Comparison of ENCODE assay signal across 9 mouse cellular contexts in the genomic region with DNA sequence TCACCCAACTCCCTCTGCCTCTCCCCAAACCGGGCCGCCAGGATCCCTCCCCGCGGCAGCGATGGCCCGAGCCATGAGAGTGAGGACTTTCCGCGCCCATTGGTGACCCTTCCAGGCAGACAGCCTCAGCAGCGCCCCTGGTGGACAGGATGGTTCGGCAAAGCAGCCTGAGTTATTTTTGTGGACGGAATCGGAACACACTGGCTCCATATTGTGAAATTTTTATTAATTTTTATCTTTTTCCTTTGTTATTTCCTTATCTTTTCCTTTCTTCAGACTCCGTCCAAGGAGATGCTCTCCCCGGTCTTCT. TPM values are rescaled to one million over a fixed set of nuclear protein-coding genes. Genes with fewer than 3 reads are reported as not detected.
DNase-seq lines count a peak whose midpoint lies in the region; ATAC-seq and TF ChIP-seq lines count a peak whose summit lies in the region.
"Had no signal": no experiment of that assay in that cellular context is flagged by ENCODE, and none has a peak within 500 bp of the region (broad histone marks: within the 10 kb centered on the region; RNA-seq: fewer than 3 reads in every experiment).

No protein-coding gene starts in this region.

- WGBS in kidney, adult 2 months, result 67% methylated on average over 14 of the region's 14 CpGs
- 77% methylated on average over 14 of the region's 14 CpGs for WGBS in kidney, embryonic 14.5 days
- WGBS in cerebellum, adult 2 months, result 49% methylated on average over 14 of the region's 14 CpGs
- WGBS in small intestine, adult 2 months, result 74% methylated on average over 14 of the region's 14 CpGs

- no peak overlapping the region for H3K4me3 ChIP-seq in kidney, adult 2 months (ENCODE audit: insufficient read depth, low read depth, low read length)
- no peak overlapping the region for H3K4me3 ChIP-seq in kidney, embryonic 14.5 days (ENCODE audit: low read length)
- no peak overlapping the region for H3K4me3 ChIP-seq in cerebellum, adult 2 months (replicated peaks; ENCODE audit: insufficient read depth, low read depth, low read length)
- no peak overlapping the region for H3K4me3 ChIP-seq in small intestine, adult 2 months (ENCODE audit: low read depth, low read length)
- H3K4me3 ChIP-seq: erythroblast, embryonic 14.5 days; liver, embryonic 15.5 days had no signal

- no peaks in the 10 kb centered on the region for H3K9me3 ChIP-seq in kidney, embryonic 14.5 days (ENCODE audit: control insufficient read depth, low read length)
- H3K9me3 ChIP-seq: liver, embryonic 15.5 days had no signal

- DNase-seq in kidney, adult 2 months, result peak; percentile 55
- peak; percentile 26 to 40 for DNase-seq in urinary bladder, postnatal 36 days (ENCODE audit: low spot score in 2 of 2)
- no peak for DNase-seq in urinary bladder, adult 18-20 months (ENCODE audit: low spot score in 2 of 2)
- peak; percentile 61 to 77 for DNase-seq in cerebellum, adult 2 months
- DNase-seq in induced T-regulatory cell, adult 2 months (ENCODE audit: low read depth), result peak; percentile 61

- ATAC-seq in kidney, embryonic 14.5 days (ENCODE audit: low FRiP score, low TSS enrichment), result no peak

- no peak overlapping the region for H3K4me2 ChIP-seq in kidney, embryonic 14.5 days (replicated peaks; ENCODE audit: low read depth, low read length)
- H3K4me2 ChIP-seq: liver, embryonic 15.5 days had no signal

- peaks cover 25% of the 10 kb centered on the region for H3K36me3 ChIP-seq in kidney, adult 2 months (ENCODE audit: control insufficient read depth, insufficient read depth, low read length)
- H3K36me3 ChIP-seq in kidney, embryonic 14.5 days (ENCODE audit: control insufficient read depth, insufficient read depth, low read length), result peaks cover 88% of the 10 kb centered on the region
- peaks cover 70% of the 10 kb centered on the region for H3K36me3 ChIP-seq in small intestine, adult 2 months (ENCODE audit: control insufficient read depth, insufficient read depth, low read length)

- H3K9ac ChIP-seq in kidney, embryonic 14.5 days (ENCODE audit: low read depth, low read length), result no peak overlapping the region
- H3K9ac ChIP-seq: liver, embryonic 15.5 days had no signal

- no peaks in the 10 kb centered on the region for H3K4me1 ChIP-seq in kidney, adult 2 months (ENCODE audit: control insufficient read depth, insufficient read depth, low read length)
- H3K4me1 ChIP-seq in kidney, embryonic 14.5 days (ENCODE audit: control insufficient read depth, insufficient read depth, low read length), result no peaks in the 10 kb centered on the region
- peaks cover 34% of the 10 kb centered on the region for H3K4me1 ChIP-seq in cerebellum, adult 2 months (ENCODE audit: control insufficient read depth, insufficient read depth, low read length)
- no peaks in the 10 kb centered on the region for H3K4me1 ChIP-seq in small intestine, adult 2 months (ENCODE audit: control insufficient read depth, insufficient read depth, insufficient read length, low read length)
- H3K4me1 ChIP-seq: liver, embryonic 15.5 days had no signal

- no peak overlapping the region for H3K27ac ChIP-seq in kidney, adult 2 months (ENCODE audit: insufficient read depth, low read depth, low read length)
- no peak overlapping the region for H3K27ac ChIP-seq in kidney, embryonic 14.5 days (ENCODE audit: low read depth, low read length)
- peak overlapping the region; percentile 36; the same call in 1 of the 2 replicates for H3K27ac ChIP-seq in cerebellum, adult 2 months (ENCODE audit: insufficient read depth, low read length)
- H3K27ac ChIP-seq in small intestine, adult 2 months (ENCODE audit: insufficient read depth, low read depth, low read length), result no peak overlapping the region
- H3K27ac ChIP-seq: liver, embryonic 15.5 days had no signal

- no peaks in the 10 kb centered on the region for H3K27me3 ChIP-seq in kidney, adult 2 months (replicated peaks; ENCODE audit: control insufficient read depth, insufficient read depth, low read length)
- H3K27me3 ChIP-seq in kidney, embryonic 14.5 days (ENCODE audit: control insufficient read depth, insufficient read depth, low read length), result no peaks in the 10 kb centered on the region
- H3K27me3 ChIP-seq in cerebellum, adult 2 months (ENCODE audit: control insufficient read depth, insufficient read depth, low read length), result no peaks in the 10 kb centered on the region; the same call in 1 of the 2 replicates
- no peaks in the 10 kb centered on the region for H3K27me3 ChIP-seq in small intestine, adult 2 months (ENCODE audit: control insufficient read depth, insufficient read depth, low read length)
- H3K27me3 ChIP-seq: liver, embryonic 15.5 days had no signal

- TF ChIP-seq POLR2A in kidney, adult 2 months (IDR thresholded peaks at IDR 0.05; ENCODE audit: low read depth, low read length), result no peak
- no peak for TF ChIP-seq POLR2A in cerebellum, adult 2 months (IDR thresholded peaks at IDR 0.05; ENCODE audit: borderline replicate concordance, insufficient read depth, low read length)
- no peak for TF ChIP-seq POLR2A in small intestine, adult 2 months (IDR thresholded peaks at IDR 0.05; ENCODE audit: low read depth, low read length)

- TF ChIP-seq CTCF in kidney, adult 2 months (conservative IDR thresholded peaks at IDR 0.05; ENCODE audit: insufficient read depth, insufficient read length, low read depth, low read length), result peak; percentile 59
- peak; percentile 66; the same call in 1 of the 2 replicates for TF ChIP-seq CTCF in cerebellum, adult 2 months (IDR thresholded peaks at IDR 0.05; ENCODE audit: borderline replicate concordance, insufficient read depth, low read depth, low read length)
- TF ChIP-seq CTCF in small intestine, adult 2 months (IDR thresholded peaks at IDR 0.05; ENCODE audit: extremely low read depth, insufficient read length, insufficient replicate concordance, low read depth, low read length), result peak; percentile 62; the same call in 1 of the 2 replicates

RNA-seq across cellular contexts. Expression of gene Pygm, which starts 8.0 kb away (rescaled TPM):
- 15.0 and 47.1 TPM in 2 replicates for polyA plus RNA-seq in kidney, adult 2 months (2012; rRNA removed)
- 15.7 and 16.4 TPM in 2 replicates for polyA plus RNA-seq in kidney, embryonic 14.5 days (2014; fragmentation: Nextera tagmentation; extraction: Ambion mirVana)
- 90.1 and 101 TPM in 2 replicates for polyA plus RNA-seq in cerebellum, adult 2 months (2012; rRNA removed)
- 3.2 and 5.0 TPM in 2 replicates for polyA plus RNA-seq in small intestine, adult 2 months (2012; rRNA removed)

RNA-seq across cellular contexts. Expression of gene Sf1, which starts 12.7 kb away (rescaled TPM):
- 71.3 and 76.3 TPM in 2 replicates for polyA plus RNA-seq in kidney, adult 2 months (2012; rRNA removed)
- 127 and 183 TPM in 2 replicates for polyA plus RNA-seq in kidney, embryonic 14.5 days (2014; fragmentation: Nextera tagmentation; extraction: Ambion mirVana)
- 175 and 196 TPM in 2 replicates for polyA plus RNA-seq in cerebellum, adult 2 months (2012; rRNA removed)
- 99.0 and 171 TPM in 2 replicates for polyA plus RNA-seq in small intestine, adult 2 months (2012; rRNA removed)

RNA-seq across cellular contexts. Expression of gene Rasgrp2, which starts 22.9 kb away (rescaled TPM):
- polyA plus RNA-seq in kidney, adult 2 months (2012; rRNA removed), result 76.8 and 90.0 TPM in 2 replicates
- polyA plus RNA-seq in kidney, embryonic 14.5 days (2014; fragmentation: Nextera tagmentation; extraction: Ambion mirVana), result 77.1 and 78.6 TPM in 2 replicates
- 78.5 and 90.1 TPM in 2 replicates for polyA plus RNA-seq in cerebellum, adult 2 months (2012; rRNA removed)
- polyA plus RNA-seq in small intestine, adult 2 months (2012; rRNA removed), result 38.3 and 40.9 TPM in 2 replicates

RNA-seq across cellular contexts. Expression of gene Map4k2, which starts 35.3 kb away (rescaled TPM):
- 92.3 and 145 TPM in 2 replicates for polyA plus RNA-seq in kidney, adult 2 months (2012; rRNA removed)
- 12.5 and 12.8 TPM in 2 replicates for polyA plus RNA-seq in kidney, embryonic 14.5 days (2014; fragmentation: Nextera tagmentation; extraction: Ambion mirVana)
- 317 and 326 TPM in 2 replicates for polyA plus RNA-seq in cerebellum, adult 2 months (2012; rRNA removed)
- polyA plus RNA-seq in small intestine, adult 2 months (2012; rRNA removed), result 41.0 and 77.3 TPM in 2 replicates

RNA-seq across cellular contexts. Expression of gene Men1, which starts 41.4 kb away (rescaled TPM):
- polyA plus RNA-seq in kidney, adult 2 months (2012; rRNA removed), result 49.5 and 63.2 TPM in 2 replicates
- 46.1 and 49.1 TPM in 2 replicates for polyA plus RNA-seq in kidney, embryonic 14.5 days (2014; fragmentation: Nextera tagmentation; extraction: Ambion mirVana)
- 84.1 and 85.5 TPM in 2 replicates for polyA plus RNA-seq in cerebellum, adult 2 months (2012; rRNA removed)
- 23.6 and 38.5 TPM in 2 replicates for polyA plus RNA-seq in small intestine, adult 2 months (2012; rRNA removed)

Comparison
In these comparisons a context has a peak if more than half of its experiments do, and no peak if none do; other contexts are left out.
1. DNase-seq: peak in kidney, adult 2 months (single experiment), urinary bladder, postnatal 36 days (2 of 2), cerebellum, adult 2 months (2 of 2) and induced T-regulatory cell, adult 2 months (single experiment); none in urinary bladder, adult 18-20 months (0 of 2).
2. Peak in every context shown above with its lines, with median percentiles within 50 percentile points of each other: CTCF ChIP-seq.